Mouse (Mus musculus) testis, adult 2 months (tissue): ENCODE data around the gene Invs.

ENCODE experiments used
- CTCF ChIP-seq: fragments of 200-500 bp; IDR thresholded peaks from 2 replicates; pipeline ENCODE4 v1.5.1; 2012; ENCODE audit warnings: low read depth, mild to moderate bottlenecking, inconsistent platforms, low read length, moderate library complexity; ENCODE audit not compliant: control insufficient read depth, insufficient read depth, insufficient replicate concordance
- POLR2A ChIP-seq: fragments of 200-500 bp; IDR thresholded peaks from 2 replicates; pipeline ENCODE4 v1.6.1; 2012; ENCODE audit warnings: low read depth, mild to moderate bottlenecking, inconsistent platforms, low read length, moderate library complexity; ENCODE audit not compliant: control insufficient read depth

DNA sequence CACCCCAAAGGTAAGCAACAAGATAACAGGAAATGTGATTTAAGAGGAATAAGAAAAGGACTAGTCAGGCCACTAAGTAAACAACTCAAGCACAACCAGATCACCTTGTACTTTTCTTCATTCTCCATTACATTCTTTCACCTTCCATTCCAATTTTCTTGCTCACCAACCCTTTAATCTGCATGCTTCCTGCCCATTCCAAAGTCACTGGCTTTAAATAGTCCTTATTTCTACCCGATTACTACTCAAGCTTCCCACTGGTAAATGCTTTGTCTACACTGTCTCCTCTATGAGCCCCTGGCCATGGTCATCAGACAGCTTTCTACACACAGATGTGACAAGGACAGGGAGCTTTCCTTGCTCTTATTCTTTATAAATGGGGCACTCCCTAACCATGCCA lies 191.4 kb downstream of the Invs start:
- TF ChIP-seq CTCF, result no peak
- no peak for TF ChIP-seq POLR2A
